Mouse (Mus musculus): ENCODE results near the gene Gm21981.

Gm21981 gene

GRCm38 (mm10) chr17:47735553-47736100 is 41.4 kb upstream of the Gm21981 start:
- no peaks in the 10 kb centered on the region for H3K27me3 ChIP-seq (ENCODE audit: insufficient read depth, low read length)
- peak overlapping the region; percentile 42 for H3K4me3 ChIP-seq (replicated peaks; ENCODE audit: low read length)
- H3K9me3 ChIP-seq (ENCODE audit: low read length): no peaks in the 10 kb centered on the region
- peaks cover 77% of the 10 kb centered on the region for H3K4me1 ChIP-seq (replicated peaks; ENCODE audit: low read depth, low read length)
- H3K36me3 ChIP-seq (ENCODE audit: insufficient read depth, low read length): no peaks in the 10 kb centered on the region
- no peak for TF ChIP-seq NANOG (IDR thresholded peaks at IDR 0.05; ENCODE audit: borderline replicate concordance, low read length)
- TF ChIP-seq POU5F1 (IDR thresholded peaks at IDR 0.05; ENCODE audit: borderline replicate concordance, low read length): no peak
- TF ChIP-seq CTCF (conservative IDR thresholded peaks at IDR 0.05; ENCODE audit: low read length): no peak

- TF ChIP-seq POU5F1 (IDR thresholded peaks at IDR 0.05; ENCODE audit: borderline replicate concordance, low read length): no peak
- TF ChIP-seq NANOG (IDR thresholded peaks at IDR 0.05; ENCODE audit: borderline replicate concordance, low read length): no peak
- TF ChIP-seq CTCF (conservative IDR thresholded peaks at IDR 0.05; ENCODE audit: low read length): peak; percentile 69
- no peaks in the 10 kb centered on the region for H3K9me3 ChIP-seq (ENCODE audit: low read length)
- H3K4me3 ChIP-seq (replicated peaks; ENCODE audit: low read length): peak overlapping the region; percentile 11; the same call in 1 of the 2 replicates
- peaks cover 28% of the 10 kb centered on the region for H3K27me3 ChIP-seq (ENCODE audit: insufficient read depth, low read length)
- H3K36me3 ChIP-seq (ENCODE audit: insufficient read depth, low read length): no peaks in the 10 kb centered on the region
- H3K4me1 ChIP-seq (replicated peaks; ENCODE audit: low read depth, low read length): peaks cover 80% of the 10 kb centered on the region
Measured at GRCm38 (mm10) chr17:47730633-47731575, 36.6 kb upstream of the Gm21981 start.

DNA sequence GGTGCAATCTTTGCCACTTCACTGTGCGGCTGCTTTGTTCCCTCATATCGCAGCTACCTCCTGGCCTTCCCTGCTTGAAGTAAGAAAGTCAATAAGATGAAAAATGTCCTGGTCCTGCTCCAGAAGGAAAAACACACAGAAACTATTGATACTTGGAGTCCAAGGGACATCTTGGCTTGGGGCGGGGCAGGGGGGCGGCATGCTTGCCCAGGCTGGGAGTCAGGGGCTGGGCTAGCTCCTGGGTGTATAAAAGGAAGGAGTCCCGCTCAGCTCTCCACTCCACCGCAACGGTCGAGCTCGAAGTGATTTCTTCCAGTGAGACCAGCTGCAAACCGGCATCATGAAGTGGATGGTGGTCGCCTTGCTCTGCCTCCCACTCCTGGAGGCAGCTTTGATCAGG is 32.3 kb upstream of the Gm21981 start, which contains the start of gene Pgc:
TSS of gene Pgc (plus strand) at position 277 of the 400 bp plus-strand sequence.
- peak within 1 kb of the TSS; percentile 32; the same call in 1 of the 2 replicates for H3K4me3 ChIP-seq (replicated peaks; ENCODE audit: low read length)
- no peaks in the 10 kb centered on the region for H3K9me3 ChIP-seq (ENCODE audit: low read length)
- H3K36me3 ChIP-seq (ENCODE audit: insufficient read depth, low read length): no peaks in the 10 kb centered on the region
- no peak for TF ChIP-seq POU5F1 (IDR thresholded peaks at IDR 0.05; ENCODE audit: borderline replicate concordance, low read length)
- no peak for TF ChIP-seq CTCF (conservative IDR thresholded peaks at IDR 0.05; ENCODE audit: low read length)
- TF ChIP-seq NANOG (IDR thresholded peaks at IDR 0.05; ENCODE audit: borderline replicate concordance, low read length): no peak
- peaks cover 48% of the 10 kb centered on the region for H3K27me3 ChIP-seq (ENCODE audit: insufficient read depth, low read length)
- H3K4me1 ChIP-seq (replicated peaks; ENCODE audit: low read depth, low read length): peaks cover 39% of the 10 kb centered on the region

DNA sequence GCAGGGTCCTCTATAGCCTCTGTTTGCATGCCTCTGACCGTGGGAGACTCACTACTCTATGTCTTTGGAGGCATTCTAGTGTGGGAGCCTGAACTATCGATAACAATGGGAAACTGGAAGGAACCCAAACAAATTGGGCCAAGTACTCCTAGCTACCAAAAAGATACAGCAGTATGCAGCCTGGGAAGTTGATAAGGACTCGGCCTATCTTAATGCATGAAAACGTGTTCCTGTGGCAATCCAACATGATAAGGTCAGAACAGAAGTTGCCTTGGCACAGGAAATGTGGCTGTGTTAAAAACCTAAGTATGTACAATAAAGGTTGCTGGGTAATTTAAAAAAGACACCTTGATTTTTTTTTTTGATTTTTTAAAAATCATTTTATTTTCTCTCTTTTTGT is 26.9 kb upstream of the Gm21981 start:
- Histone ChIP-seq H3K9me3 (ENCODE audit: low read length) (no peaks in the 10 kb centered on the region), H3K27me3 (ENCODE audit: insufficient read depth, low read length) (peaks cover 23% of the 10 kb centered on the region), H3K36me3 (ENCODE audit: insufficient read depth, low read length) (no peaks in the 10 kb centered on the region), H3K4me3 (replicated peaks; ENCODE audit: low read length) (no peak overlapping the region), H3K4me1 (replicated peaks; ENCODE audit: low read depth, low read length) (peaks cover 24% of the 10 kb centered on the region)
- no peak for TF ChIP-seq POU5F1 (IDR thresholded peaks at IDR 0.05; ENCODE audit: borderline replicate concordance, low read length)
- no peak for TF ChIP-seq CTCF (conservative IDR thresholded peaks at IDR 0.05; ENCODE audit: low read length)
- TF ChIP-seq NANOG (IDR thresholded peaks at IDR 0.05; ENCODE audit: borderline replicate concordance, low read length): no peak

- Histone ChIP-seq H3K27me3 (ENCODE audit: insufficient read depth, low read length) (no peaks in the 10 kb centered on the region), H3K36me3 (ENCODE audit: insufficient read depth, low read length) (no peaks in the 10 kb centered on the region), H3K4me1 (replicated peaks; ENCODE audit: low read depth, low read length) (peaks cover 65% of the 10 kb centered on the region), H3K9me3 (ENCODE audit: low read length) (no peaks in the 10 kb centered on the region), H3K4me3 (replicated peaks; ENCODE audit: low read length) (no peak overlapping the region)
- TF ChIP-seq CTCF (conservative IDR thresholded peaks at IDR 0.05; ENCODE audit: low read length) (no peak), NANOG (IDR thresholded peaks at IDR 0.05; ENCODE audit: borderline replicate concordance, low read length) (no peak), POU5F1 (IDR thresholded peaks at IDR 0.05; ENCODE audit: borderline replicate concordance, low read length) (no peak)
Measured at GRCm38 (mm10) chr17:47715037-47715436, 20.8 kb upstream of the Gm21981 start.

DNA sequence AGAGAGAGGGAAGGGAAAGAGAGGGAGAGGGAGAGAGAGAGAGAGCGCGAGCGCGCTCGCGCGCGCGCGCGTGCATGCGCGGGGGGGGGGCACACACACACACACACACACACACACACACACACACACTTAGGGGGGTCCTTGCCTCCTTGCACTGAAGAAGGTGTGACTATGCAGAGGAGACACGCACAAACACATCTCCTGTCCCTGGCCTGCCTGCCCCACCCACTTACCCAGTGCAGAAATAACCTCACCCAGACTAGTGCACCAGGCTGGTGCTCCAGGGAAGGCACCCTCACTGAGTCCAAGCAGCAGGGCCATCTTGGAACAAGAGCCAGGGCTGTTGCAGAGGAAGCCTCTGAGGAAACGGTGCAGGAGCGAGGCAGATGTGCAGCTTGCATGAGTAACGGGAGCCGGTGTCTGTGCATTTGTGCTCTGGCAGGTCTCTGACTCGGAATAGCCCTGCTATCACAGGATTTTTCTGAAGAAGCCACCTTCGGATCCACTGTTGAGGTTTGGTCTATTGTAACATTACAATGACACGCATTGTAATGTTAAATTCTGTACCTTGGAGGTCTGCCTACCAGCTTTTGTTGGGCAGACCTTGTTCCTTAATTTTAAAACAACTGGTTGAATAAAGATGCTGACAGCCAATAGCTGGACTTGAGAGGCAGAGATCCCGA is 18.8 kb upstream of the Gm21981 start:
- no peaks in the 10 kb centered on the region for H3K27me3 ChIP-seq (ENCODE audit: insufficient read depth, low read length)
- H3K36me3 ChIP-seq (ENCODE audit: insufficient read depth, low read length): peaks cover 10% of the 10 kb centered on the region
- H3K9me3 ChIP-seq (ENCODE audit: low read length): no peaks in the 10 kb centered on the region
- H3K4me3 ChIP-seq (replicated peaks; ENCODE audit: low read length): peak overlapping the region; percentile 79
- peaks cover 80% of the 10 kb centered on the region for H3K4me1 ChIP-seq (replicated peaks; ENCODE audit: low read depth, low read length)
- TF ChIP-seq NANOG (IDR thresholded peaks at IDR 0.05; ENCODE audit: borderline replicate concordance, low read length) (peak; percentile 71; the same call in 1 of the 2 replicates), POU5F1 (IDR thresholded peaks at IDR 0.05; ENCODE audit: borderline replicate concordance, low read length) (peak; percentile 73; the same call in 1 of the 2 replicates), CTCF (conservative IDR thresholded peaks at IDR 0.05; ENCODE audit: low read length) (no peak)

GRCm38 (mm10) chr17:47711883-47712282 is 17.6 kb upstream of the Gm21981 start:
- Histone ChIP-seq H3K4me3 (replicated peaks; ENCODE audit: low read length) (peak overlapping the region; percentile 71), H3K36me3 (ENCODE audit: insufficient read depth, low read length) (peaks cover 22% of the 10 kb centered on the region), H3K9me3 (ENCODE audit: low read length) (no peaks in the 10 kb centered on the region), H3K27me3 (ENCODE audit: insufficient read depth, low read length) (no peaks in the 10 kb centered on the region), H3K4me1 (replicated peaks; ENCODE audit: low read depth, low read length) (peaks cover 91% of the 10 kb centered on the region)
- TF ChIP-seq NANOG (IDR thresholded peaks at IDR 0.05; ENCODE audit: borderline replicate concordance, low read length) (no peak), POU5F1 (IDR thresholded peaks at IDR 0.05; ENCODE audit: borderline replicate concordance, low read length) (no peak), CTCF (conservative IDR thresholded peaks at IDR 0.05; ENCODE audit: low read length) (no peak)

DNA sequence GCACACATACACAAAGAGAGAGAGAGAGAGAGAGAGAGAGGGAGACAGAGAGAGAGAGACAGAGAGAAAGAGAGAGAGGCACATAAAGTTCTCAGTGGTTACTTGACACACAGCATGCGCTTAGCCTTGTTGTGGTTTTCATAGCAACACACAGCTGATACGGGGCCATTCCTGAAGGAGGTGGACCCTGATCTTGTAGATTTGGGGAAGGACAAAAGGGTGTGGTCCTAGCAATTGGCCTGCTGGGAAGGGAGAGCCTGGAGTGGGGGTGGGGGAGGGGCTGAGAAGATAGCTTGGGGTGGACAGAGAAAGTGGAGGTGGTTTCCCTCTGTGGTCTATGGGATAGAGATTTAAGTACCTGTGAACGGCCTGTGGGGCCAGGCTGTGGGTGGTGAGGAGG is 15.8 kb upstream of the Gm21981 start:
- Histone ChIP-seq H3K36me3 (ENCODE audit: insufficient read depth, low read length) (peaks cover 34% of the 10 kb centered on the region), H3K4me1 (replicated peaks; ENCODE audit: low read depth, low read length) (peaks cover 92% of the 10 kb centered on the region), H3K9me3 (ENCODE audit: low read length) (no peaks in the 10 kb centered on the region), H3K4me3 (replicated peaks; ENCODE audit: low read length) (peak overlapping the region; percentile 67), H3K27me3 (ENCODE audit: insufficient read depth, low read length) (no peaks in the 10 kb centered on the region)
- TF ChIP-seq NANOG (IDR thresholded peaks at IDR 0.05; ENCODE audit: borderline replicate concordance, low read length) (no peak), CTCF (conservative IDR thresholded peaks at IDR 0.05; ENCODE audit: low read length) (no peak), POU5F1 (IDR thresholded peaks at IDR 0.05; ENCODE audit: borderline replicate concordance, low read length) (no peak)

All from E14TG2a.4 (cell line).